Mouse (Mus musculus): ENCODE results near the gene Zfp82.

DNA sequence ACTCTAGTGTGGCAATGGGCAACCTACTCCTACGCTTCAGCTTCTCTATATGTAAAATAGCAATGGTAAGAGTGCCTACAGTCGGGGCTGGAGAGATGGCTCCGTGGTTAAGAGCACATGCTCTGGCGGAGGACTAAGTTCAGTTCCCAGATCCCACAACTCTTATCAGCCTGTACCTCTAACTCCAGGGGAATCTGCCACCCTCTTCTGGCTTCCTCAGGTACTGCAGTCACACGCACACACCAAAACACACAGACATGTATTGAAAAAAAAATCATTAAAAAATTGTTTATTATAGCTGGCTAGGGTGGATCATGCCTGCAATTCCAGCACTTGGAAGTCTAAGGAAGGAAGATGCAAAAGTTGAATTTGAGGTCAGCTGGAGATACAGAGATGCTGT is 10.2 kb downstream of the Zfp82 start:
- no peak for TF ChIP-seq CHD2 (IDR thresholded peaks at IDR 0.05; ENCODE audit: low read depth, low read length)
- TF ChIP-seq ZC3H11A (IDR thresholded peaks at IDR 0.05; ENCODE audit: borderline replicate concordance, low read depth, low read length): peak; percentile 17; the same call in 1 of the 2 replicates
- no peak for TF ChIP-seq HCFC1 (IDR thresholded peaks at IDR 0.05; ENCODE audit: borderline replicate concordance, insufficient read depth, low read length)
- TF ChIP-seq ZNF384 (IDR thresholded peaks at IDR 0.05; ENCODE audit: low read depth, low read length): no peak

Data from ES-E14 (cell line).